Mouse (Mus musculus): ENCODE measurements around the gene Fam102a. TPM values are rescaled to one million over a fixed set of nuclear protein-coding genes. Genes with fewer than 3 reads are reported as not detected.

Gene Fam102a
- total and polyA plus RNA-seq, 3 experiments: 28.7 to 35.0 (median 32.7) TPM

GRCm38 (mm10) chr2:32585149-32585714, 50.1 kb downstream of the Fam102a start:
- ATAC-seq (ENCODE audit: extremely low read depth, insufficient number of reproducible peaks, low FRiP score, poor library complexity, severe bottlenecking) (no peak), DNase-seq (ENCODE audit: low spot score) (no peak)
- Histone ChIP-seq H3K4me3 (ENCODE audit: low read depth, low read length) (no peak overlapping the region), H3K9me3 (replicated peaks) (no peaks in the 10 kb centered on the region), H3K27me3 (ENCODE audit: insufficient read depth, low read length) (peaks cover 23% of the 10 kb centered on the region), H3K36me3 (replicated peaks) (peaks cover 15% of the 10 kb centered on the region), H3K4me1 (ENCODE audit: insufficient read depth, low read depth, low read length) (peaks cover 61% of the 10 kb centered on the region)
- TF ChIP-seq GATA1 (IDR thresholded peaks at IDR 0.05; ENCODE audit: borderline replicate concordance, low read length): no peak
- no peak for TF ChIP-seq CTCF (IDR thresholded peaks at IDR 0.05; ENCODE audit: low read depth, low read length)
- TF ChIP-seq TAL1 (conservative IDR thresholded peaks at IDR 0.05; ENCODE audit: low read depth, low read length): no peak
- no peak for TF ChIP-seq GATA2 (IDR thresholded peaks at IDR 0.05; ENCODE audit: borderline replicate concordance, low read depth, low read length)
- no peak for TF ChIP-seq POLR2AphosphoS5 (IDR thresholded peaks at IDR 0.05; ENCODE audit: insufficient replicate concordance, low read depth, low read length)

DNA sequence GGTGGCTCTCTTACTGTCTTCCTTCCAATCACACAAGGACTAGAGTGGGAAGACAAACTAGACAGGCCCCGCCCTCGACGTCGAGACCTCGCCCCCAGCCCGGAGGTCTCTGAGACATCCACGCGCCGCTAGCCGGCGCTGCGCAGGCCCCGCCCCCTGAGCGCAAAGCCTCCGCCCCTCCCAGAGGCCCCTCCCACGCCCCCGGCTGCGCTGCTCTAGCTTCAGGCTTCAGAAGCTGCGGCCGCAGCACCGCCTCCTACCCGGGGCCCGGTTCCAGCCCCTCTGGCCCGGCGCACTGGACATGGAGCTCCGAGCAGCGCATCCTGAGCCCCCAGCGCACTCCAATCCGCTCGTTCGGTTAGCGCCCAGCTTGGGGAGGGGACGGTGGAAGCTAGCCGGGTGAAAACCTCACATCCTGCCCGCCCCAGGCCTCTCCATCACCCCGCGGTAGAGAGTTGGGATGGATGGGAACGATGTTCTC, 51.8 kb downstream of the Fam102a start, which contains the start of gene St6galnac4:
Gene St6galnac4, plus strand, starts transcription at position 225 of the 481 bp plus-strand sequence.
- DNase-seq (ENCODE audit: low spot score) (peak; percentile 91), ATAC-seq (ENCODE audit: extremely low read depth, insufficient number of reproducible peaks, low FRiP score, poor library complexity, severe bottlenecking) (peak; percentile 83)
- TF ChIP-seq GATA2 (IDR thresholded peaks at IDR 0.05; ENCODE audit: borderline replicate concordance, low read depth, low read length): no peak
- H3K4me1 ChIP-seq (ENCODE audit: insufficient read depth, low read depth, low read length): peaks cover 56% of the 10 kb centered on the region
- peak within 1 kb of the TSS; percentile 82 for H3K4me3 ChIP-seq (ENCODE audit: low read depth, low read length)
- no peaks in the 10 kb centered on the region for H3K9me3 ChIP-seq (replicated peaks)
- H3K27me3 ChIP-seq (ENCODE audit: insufficient read depth, low read length): peaks cover 7% of the 10 kb centered on the region
- H3K36me3 ChIP-seq (replicated peaks): peaks cover 31% of the 10 kb centered on the region

- DNase-seq (ENCODE audit: low spot score): peak; percentile 80
- TF ChIP-seq GATA1 (IDR thresholded peaks at IDR 0.05; ENCODE audit: borderline replicate concordance, low read length) (no peak), CTCF (IDR thresholded peaks at IDR 0.05; ENCODE audit: low read depth, low read length) (no peak), GATA2 (IDR thresholded peaks at IDR 0.05; ENCODE audit: borderline replicate concordance, low read depth, low read length) (no peak), TAL1 (conservative IDR thresholded peaks at IDR 0.05; ENCODE audit: low read depth, low read length) (no peak), POLR2AphosphoS5 (IDR thresholded peaks at IDR 0.05; ENCODE audit: insufficient replicate concordance, low read depth, low read length) (no peak)
- H3K27me3 ChIP-seq (ENCODE audit: insufficient read depth, low read length): peaks cover 6% of the 10 kb centered on the region
These were observed 52.7 kb downstream of the Fam102a start for GRCm38 (mm10) chr2:32587731-32588321.

DNA sequence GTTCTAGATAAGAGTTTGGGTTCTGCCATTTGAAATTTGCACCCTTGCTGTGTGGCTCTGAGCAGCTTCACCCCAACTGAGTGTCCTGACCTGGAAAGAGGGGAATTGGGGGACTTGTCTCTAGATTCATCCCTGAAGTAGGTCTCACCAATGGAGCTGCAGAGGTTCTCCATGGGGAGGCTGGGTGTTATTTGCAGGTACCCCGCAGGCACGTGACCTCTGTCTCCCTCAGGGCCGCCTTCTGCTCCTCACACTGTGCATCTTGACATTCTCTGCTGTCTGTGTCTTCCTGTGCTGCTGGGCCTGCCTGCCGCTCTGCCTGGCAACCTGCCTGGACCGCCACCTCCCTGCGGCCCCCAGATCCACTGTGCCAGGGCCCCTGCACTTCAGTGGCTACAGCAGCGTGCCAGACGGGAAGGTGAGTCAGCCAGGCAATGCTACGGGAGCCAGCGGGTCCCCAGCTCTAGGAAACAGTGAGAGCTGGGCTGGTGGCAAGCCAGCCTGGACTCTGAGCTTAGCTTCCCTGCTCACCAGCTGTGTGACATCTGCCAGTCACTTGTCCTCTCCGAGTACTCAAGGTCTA, 54.2 kb downstream of the Fam102a start:
- H3K4me3 ChIP-seq (ENCODE audit: low read depth, low read length): peak overlapping the region; percentile 21; the same call in 1 of the 2 replicates
- no peak for ATAC-seq (ENCODE audit: extremely low read depth, insufficient number of reproducible peaks, low FRiP score, poor library complexity, severe bottlenecking)
- H3K4me1 ChIP-seq (ENCODE audit: insufficient read depth, low read depth, low read length): peaks cover 49% of the 10 kb centered on the region
- no peak for DNase-seq (ENCODE audit: low spot score)
- H3K27me3 ChIP-seq (ENCODE audit: insufficient read depth, low read length): no peaks in the 10 kb centered on the region
- no peaks in the 10 kb centered on the region for H3K9me3 ChIP-seq (replicated peaks)
- peaks cover 55% of the 10 kb centered on the region for H3K36me3 ChIP-seq (replicated peaks)
- TF ChIP-seq CTCF (IDR thresholded peaks at IDR 0.05; ENCODE audit: low read depth, low read length) (no peak), GATA1 (IDR thresholded peaks at IDR 0.05; ENCODE audit: borderline replicate concordance, low read length) (no peak), POLR2AphosphoS5 (IDR thresholded peaks at IDR 0.05; ENCODE audit: insufficient replicate concordance, low read depth, low read length) (no peak), TAL1 (conservative IDR thresholded peaks at IDR 0.05; ENCODE audit: low read depth, low read length) (no peak), GATA2 (IDR thresholded peaks at IDR 0.05; ENCODE audit: borderline replicate concordance, low read depth, low read length) (no peak)

More at GRCm38 (mm10) chr2:32587731-32588321, 52.7 kb downstream of the Fam102a start:
- Histone ChIP-seq H3K9me3 (replicated peaks) (no peaks in the 10 kb centered on the region), H3K4me1 (ENCODE audit: insufficient read depth, low read depth, low read length) (peaks cover 58% of the 10 kb centered on the region), H3K4me3 (ENCODE audit: low read depth, low read length) (peak overlapping the region; percentile 82), H3K36me3 (replicated peaks) (peaks cover 40% of the 10 kb centered on the region)
- no peak for ATAC-seq (ENCODE audit: extremely low read depth, insufficient number of reproducible peaks, low FRiP score, poor library complexity, severe bottlenecking)

DNA sequence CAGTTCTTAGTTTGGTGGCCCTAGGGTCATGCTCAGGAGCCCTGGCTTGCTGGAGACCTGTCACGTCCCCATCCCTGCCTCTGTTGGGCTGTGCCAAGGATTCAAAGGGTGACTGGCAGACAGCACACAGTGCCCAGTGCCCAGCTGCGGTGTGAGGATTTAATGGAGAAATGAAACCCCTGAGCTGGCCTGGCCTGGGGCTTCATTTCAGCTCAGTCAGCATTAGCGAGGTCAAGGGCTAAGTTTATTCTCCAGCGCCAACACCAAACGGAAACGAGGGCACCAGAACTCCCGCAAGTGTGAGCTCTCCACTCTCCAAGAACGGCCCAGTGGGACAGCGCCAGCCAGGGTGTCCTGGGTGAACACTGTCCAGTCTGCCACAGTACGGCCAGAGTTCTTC, 55.1 kb downstream of the Fam102a start:
- Histone ChIP-seq H3K4me1 (ENCODE audit: insufficient read depth, low read depth, low read length) (peaks cover 47% of the 10 kb centered on the region), H3K9me3 (replicated peaks) (no peaks in the 10 kb centered on the region), H3K36me3 (replicated peaks) (peaks cover 64% of the 10 kb centered on the region), H3K4me3 (ENCODE audit: low read depth, low read length) (no peak overlapping the region), H3K27me3 (ENCODE audit: insufficient read depth, low read length) (no peaks in the 10 kb centered on the region)
- TF ChIP-seq CTCF (IDR thresholded peaks at IDR 0.05; ENCODE audit: low read depth, low read length) (no peak), TAL1 (conservative IDR thresholded peaks at IDR 0.05; ENCODE audit: low read depth, low read length) (no peak)
- DNase-seq (ENCODE audit: low spot score) (no peak), ATAC-seq (ENCODE audit: extremely low read depth, insufficient number of reproducible peaks, low FRiP score, poor library complexity, severe bottlenecking) (no peak)

- ATAC-seq (ENCODE audit: extremely low read depth, insufficient number of reproducible peaks, low FRiP score, poor library complexity, severe bottlenecking) (no peak), DNase-seq (ENCODE audit: low spot score) (no peak)
- no peak for TF ChIP-seq GATA2 (IDR thresholded peaks at IDR 0.05; ENCODE audit: borderline replicate concordance, low read depth, low read length)
- TF ChIP-seq GATA1 (IDR thresholded peaks at IDR 0.05; ENCODE audit: borderline replicate concordance, low read length): no peak
- TF ChIP-seq CTCF (IDR thresholded peaks at IDR 0.05; ENCODE audit: low read depth, low read length): no peak
- TF ChIP-seq TAL1 (conservative IDR thresholded peaks at IDR 0.05; ENCODE audit: low read depth, low read length): no peak
- no peak for TF ChIP-seq POLR2AphosphoS5 (IDR thresholded peaks at IDR 0.05; ENCODE audit: insufficient replicate concordance, low read depth, low read length)
- Histone ChIP-seq H3K27me3 (ENCODE audit: insufficient read depth, low read length) (no peaks in the 10 kb centered on the region), H3K4me1 (ENCODE audit: insufficient read depth, low read depth, low read length) (peaks cover 41% of the 10 kb centered on the region), H3K9me3 (replicated peaks) (no peaks in the 10 kb centered on the region), H3K4me3 (ENCODE audit: low read depth, low read length) (no peak overlapping the region), H3K36me3 (replicated peaks) (peaks cover 74% of the 10 kb centered on the region)
These were observed 56.1 kb downstream of the Fam102a start for GRCm38 (mm10) chr2:32591249-32591648.

Data from G1E (cell line).